Mouse (Mus musculus) embryo, embryonic 11.5 days (tissue): Measurements from ENCODE around the gene Susd6.
"Not testable (repeated sequence)": the region's sequence is repeated elsewhere in the genome, so short reads cannot be mapped to it uniquely, and the experiment has no call there.

Source experiments
- DNase-seq: peaks from one replicate; pipeline ENCODE4 v3.0.0-alpha.2; 2012; ENCODE audit warnings: low read depth, low spot score

Susd6 gene

GRCm38 (mm10) chr12:80785005-80785404, 5.3 kb upstream of the Susd6 start:
- DNase-seq: no peak

GRCm38 (mm10) chr12:80785597-80785996, 4.7 kb upstream of the Susd6 start:
- DNase-seq: no peak

GRCm38 (mm10) chr12:80786591-80786990, 3.7 kb upstream of the Susd6 start:
- no peak for DNase-seq

GRCm38 (mm10) chr12:80787604-80788003, 2.7 kb upstream of the Susd6 start:
- DNase-seq: no peak

DNA sequence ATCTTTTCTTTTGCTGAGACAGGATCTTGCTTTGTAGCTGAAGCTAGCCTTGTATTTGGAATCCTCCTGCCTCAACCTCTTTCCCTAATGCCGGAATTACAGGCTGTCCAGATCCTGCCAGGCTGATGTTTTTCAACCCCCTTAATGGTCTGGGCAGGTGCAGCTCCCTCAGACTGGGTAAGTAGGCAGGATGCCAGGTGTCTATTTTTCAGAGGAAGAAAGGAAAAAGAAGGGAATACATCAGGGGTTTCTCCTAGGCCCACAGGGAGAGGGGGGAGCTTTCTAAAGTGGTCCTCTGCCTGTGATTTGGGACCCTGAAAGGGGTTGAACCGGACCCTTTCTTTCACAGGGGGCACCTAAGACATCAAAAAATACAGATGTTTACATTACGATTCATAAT, 2.1 kb upstream of the Susd6 start:
- no peak for DNase-seq

DNA sequence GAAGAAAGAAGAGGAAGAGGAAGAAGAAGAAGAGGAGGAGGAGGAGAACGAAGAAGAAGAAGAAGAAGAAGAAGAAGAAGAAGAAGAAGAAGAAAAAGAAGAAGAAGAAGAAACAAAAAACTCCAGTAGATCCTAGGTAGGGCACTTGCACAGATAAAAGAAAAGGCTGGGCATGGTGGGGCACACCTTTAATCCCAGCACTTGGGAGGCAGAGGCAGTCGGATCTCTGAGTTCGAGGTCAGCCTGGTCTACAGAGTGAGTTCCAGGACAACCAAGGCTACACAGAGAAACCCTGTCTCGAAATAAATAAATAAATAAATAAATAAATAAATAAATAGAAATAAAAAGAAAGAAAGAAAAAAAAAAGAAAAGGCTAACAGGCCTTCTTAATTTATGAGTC, 1.0 kb upstream of the Susd6 start:
- not testable (repeated sequence) for DNase-seq

DNA sequence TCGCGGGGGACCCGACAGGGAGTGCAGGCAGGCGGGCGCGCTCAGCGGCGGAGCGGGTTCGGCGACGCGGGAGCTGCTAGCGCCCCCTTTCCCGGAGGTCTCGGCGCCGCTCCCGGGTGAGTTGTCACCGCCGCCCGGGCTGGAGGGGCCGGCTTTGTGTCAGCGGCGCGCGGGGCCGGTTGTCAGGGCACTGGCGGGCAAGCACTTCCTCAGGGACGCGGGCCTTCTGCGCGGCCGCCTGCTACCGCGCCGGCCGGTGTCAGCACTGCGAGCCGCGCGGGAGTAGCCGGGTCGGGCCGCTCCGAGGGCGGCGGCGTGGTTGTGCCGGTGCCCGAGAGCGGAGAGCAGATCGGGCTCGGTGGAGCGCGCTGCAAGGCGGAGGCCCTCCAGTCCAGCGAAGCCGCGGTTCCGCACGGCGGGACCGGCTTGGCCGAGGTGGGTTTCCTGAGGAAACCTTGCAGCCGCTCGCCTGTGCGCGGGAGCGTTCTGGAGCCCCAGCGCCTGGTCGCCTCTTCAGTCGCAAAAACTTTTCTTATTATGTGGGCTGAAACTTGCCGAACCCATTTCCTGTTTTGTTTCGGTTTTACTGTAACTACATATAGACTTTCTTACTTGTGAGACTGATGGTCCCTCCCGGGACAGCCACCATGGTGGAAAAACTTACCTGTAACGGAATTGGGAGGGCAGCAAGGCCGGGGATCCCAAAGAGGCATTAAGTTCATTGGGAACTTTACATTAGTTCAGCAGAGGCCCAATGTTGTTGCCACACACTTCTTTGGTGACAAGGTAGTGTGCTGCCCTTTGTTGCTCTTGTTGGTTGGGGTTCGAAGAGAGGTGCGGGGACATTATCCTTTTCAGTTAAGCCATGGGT, 625 bp downstream of the Susd6 start:
- DNase-seq: no peak

DNA sequence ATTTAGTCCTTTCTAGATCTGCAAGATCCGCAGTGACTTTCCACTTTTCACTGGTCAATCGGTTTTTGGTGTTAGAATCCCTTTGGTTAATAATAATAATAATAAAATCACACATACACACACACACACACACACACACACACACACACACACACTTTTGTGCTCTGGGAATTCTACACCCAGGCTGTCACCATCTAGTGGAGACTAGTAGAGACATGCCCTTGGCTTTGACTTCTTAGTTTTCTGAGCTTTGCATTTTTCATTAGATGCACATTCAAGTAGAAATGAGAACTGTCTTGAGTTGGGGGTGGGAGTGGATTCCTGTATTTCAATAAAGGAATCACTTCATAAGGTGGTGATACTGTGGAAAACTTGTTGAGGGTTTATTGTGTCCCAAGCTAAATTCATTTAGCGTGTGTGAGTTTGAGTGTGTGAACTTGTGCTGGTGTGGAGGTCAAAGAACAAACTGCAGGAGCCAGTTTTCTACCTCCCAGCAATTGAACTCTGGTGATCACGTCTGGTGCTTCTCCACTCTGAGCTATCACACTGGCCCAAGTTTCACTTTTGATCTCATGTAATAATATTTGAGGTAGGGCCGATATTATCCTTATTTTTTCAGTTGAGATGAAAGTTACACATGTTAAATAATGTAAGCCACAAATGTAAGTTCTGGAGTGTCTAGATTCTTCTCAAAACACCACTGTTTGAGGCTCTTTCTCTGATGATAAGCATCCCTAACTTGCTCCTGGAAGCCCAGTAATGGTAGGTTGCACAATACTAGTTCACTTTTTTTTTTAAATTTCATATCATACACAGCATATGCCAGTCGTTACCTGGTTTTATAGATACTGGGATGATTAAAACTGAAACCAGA, 1.5 kb downstream of the Susd6 start:
- no peak for DNase-seq

GRCm38 (mm10) chr12:80792867-80793266, 2.6 kb downstream of the Susd6 start:
- DNase-seq: no peak

DNA sequence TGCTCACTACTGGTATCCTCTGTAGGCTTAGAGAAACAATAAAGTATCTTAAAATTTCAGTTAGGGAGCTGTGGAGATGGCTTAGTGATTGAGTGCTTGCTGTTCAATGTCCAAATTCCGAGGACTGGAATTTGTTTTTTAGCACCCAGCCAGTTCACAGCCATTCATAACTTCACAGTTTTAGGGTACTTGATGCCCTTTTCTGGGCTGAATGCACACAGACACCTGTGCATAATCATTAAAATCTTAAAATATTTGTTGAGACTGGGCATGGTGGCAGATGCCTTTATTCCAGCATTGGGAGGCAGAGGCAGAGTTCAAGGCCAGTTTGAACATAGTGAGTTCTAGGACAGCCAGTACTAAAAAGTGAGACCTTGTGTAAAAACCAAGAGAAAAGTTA, 3.2 kb downstream of the Susd6 start:
- no peak for DNase-seq

DNA sequence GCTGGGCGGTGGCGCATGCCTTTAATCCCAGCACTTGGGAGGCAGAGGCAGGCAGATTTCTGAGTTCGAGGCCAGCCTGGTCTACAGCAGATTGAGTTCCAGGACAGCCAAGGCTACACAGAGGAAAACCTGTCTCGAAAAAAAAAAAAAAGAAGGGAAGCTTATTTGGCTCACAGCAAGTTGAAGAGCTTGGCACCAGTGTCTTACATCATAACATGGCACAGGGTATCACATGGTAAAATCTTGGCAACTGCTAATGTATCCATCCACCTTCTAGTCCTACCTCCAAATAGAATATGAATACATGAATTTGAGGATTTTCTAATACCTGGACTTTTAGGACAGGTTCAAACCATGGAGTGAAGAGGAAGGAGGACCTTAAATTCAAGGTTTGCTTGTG, 4.2 kb downstream of the Susd6 start:
- no peak for DNase-seq

DNA sequence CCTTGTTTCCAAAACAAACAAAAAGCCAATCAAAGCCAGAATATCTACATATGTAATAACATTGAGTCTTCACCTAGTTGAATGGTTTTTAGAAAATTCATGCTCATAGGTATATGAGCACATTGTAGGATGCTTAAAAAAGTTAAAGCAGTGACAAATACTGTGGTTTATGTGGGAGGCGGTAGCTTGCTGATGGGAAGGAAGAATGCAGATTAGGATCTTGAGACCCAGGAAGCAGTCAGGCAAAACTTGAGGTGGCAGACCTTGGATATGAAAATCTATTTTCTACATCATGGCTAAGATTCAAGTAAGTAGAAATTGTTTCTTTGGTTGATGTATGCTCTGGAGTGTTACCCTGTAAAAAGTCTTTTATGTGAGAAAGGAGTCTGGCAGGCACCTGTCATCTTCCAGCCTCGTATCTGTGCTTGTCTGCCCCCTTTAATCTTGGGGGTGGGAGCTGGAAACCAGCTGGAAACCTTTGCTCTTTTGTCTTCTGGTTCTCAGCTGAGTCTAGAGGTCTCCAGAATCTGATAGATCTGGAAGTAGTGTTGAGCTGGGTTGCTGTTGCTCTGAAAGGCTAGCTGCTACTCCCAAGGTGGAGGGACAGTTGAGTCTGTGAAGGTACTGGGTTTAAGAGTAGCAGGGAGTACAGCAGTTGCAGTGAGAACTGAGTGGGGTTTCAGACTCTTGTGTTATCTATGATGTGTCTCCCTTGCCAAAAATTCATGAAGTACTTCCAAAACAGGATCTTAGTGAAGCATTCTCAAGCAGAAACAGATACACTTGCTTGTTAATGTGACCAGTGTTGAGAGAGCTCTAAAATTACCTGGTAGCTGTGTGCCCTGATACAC, 4.8 kb downstream of the Susd6 start:
- no peak for DNase-seq

DNA sequence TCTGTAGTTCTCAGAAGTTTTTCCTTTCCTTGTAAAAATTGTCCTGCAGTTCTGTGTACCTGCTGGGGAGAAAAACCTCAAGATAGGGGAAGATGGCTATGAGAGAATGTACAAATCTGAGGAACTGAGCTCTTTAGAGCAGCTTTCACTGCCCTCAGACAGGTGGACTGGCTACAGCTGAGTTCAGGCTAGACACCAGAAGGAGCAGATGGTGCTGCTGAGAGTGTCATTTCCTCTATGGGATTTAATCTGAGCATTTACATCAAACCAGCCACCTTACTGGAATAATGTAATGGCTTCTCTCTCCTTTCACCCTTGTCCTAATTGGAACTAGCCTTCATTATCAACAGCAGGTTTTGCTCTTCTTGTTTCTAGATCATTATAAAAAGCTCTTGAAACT, 8.0 kb downstream of the Susd6 start:
- no peak for DNase-seq

GRCm38 (mm10) chr12:80800156-80800555, 9.8 kb downstream of the Susd6 start:
- no peak for DNase-seq

DNA sequence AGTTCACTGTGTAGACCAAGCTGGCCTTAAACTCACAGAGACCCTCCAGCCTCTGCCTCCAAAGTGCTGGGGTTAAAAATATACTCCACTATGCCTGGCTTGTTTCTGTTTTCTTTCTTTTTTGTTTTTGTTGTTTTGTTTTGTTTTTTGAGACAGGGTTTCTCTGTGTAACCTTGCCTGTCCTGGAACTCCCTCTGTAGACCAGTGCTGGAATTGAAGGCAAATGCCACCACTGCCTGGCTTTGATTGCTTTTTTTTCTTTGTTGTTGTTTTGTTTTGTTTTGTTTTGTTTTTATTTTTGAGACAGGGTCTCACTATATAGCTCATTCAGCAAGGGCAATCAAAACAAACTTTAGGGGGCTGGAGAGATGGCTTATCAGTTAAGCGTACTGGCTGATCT, 11.1 kb downstream of the Susd6 start:
- no peak for DNase-seq

DNA sequence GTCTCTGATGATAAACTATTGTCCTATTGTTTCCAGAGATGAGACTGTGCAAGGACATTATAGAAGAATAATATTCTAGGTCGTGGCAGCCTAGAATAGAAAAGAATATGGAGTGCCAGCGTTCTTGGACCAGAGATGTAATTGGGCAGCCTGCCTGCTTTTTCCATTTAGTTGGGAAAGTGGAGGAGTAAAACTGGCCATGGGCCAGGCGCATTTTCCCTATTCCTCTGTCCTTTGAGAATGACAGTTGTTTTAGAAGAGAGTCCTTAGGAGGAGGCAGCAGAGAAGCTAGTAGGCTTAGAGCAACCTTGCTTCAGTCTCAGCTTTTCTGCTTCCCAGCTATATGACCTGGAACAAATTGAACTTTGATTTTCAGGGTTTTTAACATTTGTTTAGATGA, 13.6 kb downstream of the Susd6 start:
- no peak for DNase-seq

DNA sequence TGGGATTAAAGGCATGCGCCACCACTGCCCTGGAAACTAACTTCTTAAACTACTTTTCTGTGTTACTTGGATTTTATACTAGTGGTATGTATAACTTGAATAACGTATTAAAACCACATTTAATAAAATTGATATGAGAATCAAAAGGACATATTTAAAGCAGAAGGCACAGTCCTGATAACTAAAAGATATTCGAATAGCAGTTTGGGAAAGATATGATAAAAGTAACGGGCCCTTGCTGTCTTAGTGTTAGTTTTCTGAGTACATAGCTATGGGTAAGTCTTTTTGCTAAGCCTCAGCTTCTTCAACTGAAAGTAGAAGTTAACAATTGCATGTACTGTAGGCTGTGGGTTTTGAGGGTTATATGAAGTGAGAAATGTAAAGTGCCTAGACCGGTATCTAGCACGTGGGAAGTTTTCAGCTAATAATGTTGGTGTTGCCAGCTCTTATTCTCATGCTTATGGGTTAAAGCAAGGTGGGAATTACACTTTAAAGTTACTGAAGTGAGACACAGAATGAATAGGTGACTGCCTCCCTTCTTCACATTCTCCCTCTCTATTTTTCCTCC, 14.6 kb downstream of the Susd6 start:
- DNase-seq: no peak

GRCm38 (mm10) chr12:80807451-80808085, 17.3 kb downstream of the Susd6 start:
- DNase-seq: no peak

DNA sequence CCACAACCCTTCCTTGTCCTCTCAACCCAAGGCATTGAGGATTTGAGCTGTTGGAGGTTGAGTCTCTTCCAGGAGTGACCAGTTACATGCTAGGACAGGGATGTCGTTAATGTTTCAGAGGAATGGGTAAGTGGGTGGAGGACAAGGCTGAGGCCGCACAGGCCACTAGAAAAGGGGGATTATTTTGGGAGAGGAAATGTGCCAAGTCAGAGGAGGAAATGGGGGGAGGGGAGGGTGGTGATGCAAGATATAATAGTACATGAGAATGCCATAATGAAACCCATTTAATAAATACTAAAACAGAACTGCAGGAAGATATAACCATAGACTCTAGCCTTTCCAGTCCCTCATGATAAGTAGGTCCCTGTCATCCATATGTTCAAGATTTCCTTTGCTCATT, 19.7 kb downstream of the Susd6 start:
- DNase-seq: no peak

DNA sequence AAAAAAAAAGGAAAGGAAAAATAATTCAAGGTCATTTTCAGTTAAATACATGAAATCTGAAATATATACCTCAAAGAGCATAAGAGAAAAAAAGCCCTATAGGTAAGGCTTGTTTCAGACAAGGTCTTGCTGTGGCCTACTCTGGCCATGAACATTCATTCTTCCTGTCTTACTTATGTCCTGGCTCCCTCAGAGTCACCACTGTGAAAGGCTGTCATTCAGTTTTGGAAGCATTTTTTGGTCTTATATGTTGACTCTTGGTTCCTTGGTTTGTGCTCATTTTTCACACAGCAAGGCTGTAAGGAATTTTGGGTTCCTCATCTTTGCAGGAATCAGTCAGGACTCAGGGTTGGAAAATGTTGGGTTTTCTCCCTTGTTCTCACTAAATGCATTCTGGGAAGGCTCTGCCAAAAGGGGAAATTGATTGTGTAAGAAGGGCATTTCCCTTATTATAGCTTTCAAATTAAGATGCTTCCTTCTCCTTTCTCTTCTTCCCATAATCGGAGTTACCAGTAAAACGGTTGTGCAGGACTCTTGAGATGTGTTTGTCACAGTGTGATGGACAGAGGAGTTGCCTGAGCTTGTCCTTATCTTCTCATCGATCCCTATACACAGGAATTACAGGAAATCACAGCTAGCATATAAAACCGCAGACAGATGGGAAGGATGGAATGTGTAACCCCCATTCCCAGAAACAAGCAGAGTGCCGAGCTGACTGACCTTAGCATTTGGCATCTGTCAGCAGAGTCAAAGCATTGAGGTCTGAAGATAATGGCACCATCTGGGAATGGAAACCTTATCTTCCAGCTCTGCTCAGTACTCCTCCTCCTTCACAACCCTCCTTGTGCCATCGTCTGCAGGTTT, 21.6 kb downstream of the Susd6 start:
- no peak for DNase-seq
